In the genomic region with DNA sequence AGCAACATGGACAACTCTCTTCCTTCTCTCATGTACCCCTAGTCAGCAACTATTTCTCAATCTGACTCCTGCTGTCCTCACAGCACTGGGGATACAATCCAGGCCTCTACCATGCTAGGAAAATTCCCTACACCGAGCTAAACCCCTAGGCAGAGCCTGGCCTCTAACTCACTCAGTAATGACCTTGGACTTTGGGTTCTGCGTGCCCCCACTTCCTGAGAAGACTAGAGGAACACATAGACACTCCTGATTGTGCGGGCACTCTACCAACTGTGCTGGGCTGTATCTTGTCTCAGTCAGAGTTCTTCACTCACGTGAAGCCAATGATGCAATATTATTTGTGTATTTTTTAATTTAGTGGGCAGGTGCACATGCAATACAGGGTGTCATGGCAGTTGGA, we compare ENCODE assay signal across 13 mouse cellular contexts.
"Had no signal": no experiment of that assay in that cellular context is flagged by ENCODE, and none has a peak within 500 bp of the region (broad histone marks: within the 10 kb centered on the region; RNA-seq: fewer than 3 reads in every experiment).

No protein-coding gene starts in this region.

- H3K36me3 ChIP-seq: kidney, embryonic 15.5 days; limb, embryonic 10.5 days; liver, embryonic 12.5 days; midbrain, embryonic 12.5 days; stomach, embryonic 15.5 days had no signal

- H3K4me2 ChIP-seq: kidney, embryonic 15.5 days; liver, embryonic 12.5 days; lung, embryonic 14.5 days; midbrain, embryonic 12.5 days; stomach, embryonic 15.5 days had no signal

- H3K9me3 ChIP-seq: kidney, embryonic 15.5 days; limb, embryonic 10.5 days; liver, embryonic 12.5 days; midbrain, embryonic 12.5 days; stomach, embryonic 15.5 days had no signal

- ATAC-seq: liver, embryonic 12.5 days; midbrain, embryonic 16.5 days had no signal

- H3K4me3 ChIP-seq: kidney, embryonic 15.5 days; left cerebral cortex, adult 2 months; limb, embryonic 10.5 days; liver, embryonic 12.5 days; megakaryocyte, embryonic 14.5 days; midbrain, embryonic 12.5 days; stomach, embryonic 15.5 days had no signal

- DNase-seq: kidney, postnatal 25 days; lung, embryonic 14.5 days; lung, postnatal 10 days; lung, postnatal 4 days; thymus, postnatal 4 days had no signal

- H3K4me1 ChIP-seq: kidney, embryonic 15.5 days; limb, embryonic 10.5 days; midbrain, embryonic 12.5 days; stomach, embryonic 15.5 days had no signal

- H3K9ac ChIP-seq: kidney, embryonic 15.5 days; liver, embryonic 12.5 days; lung, embryonic 14.5 days; midbrain, embryonic 12.5 days; stomach, embryonic 15.5 days had no signal

- H3K27me3 ChIP-seq: kidney, embryonic 15.5 days; liver, embryonic 12.5 days; stomach, embryonic 15.5 days had no signal

- H3K27ac ChIP-seq: kidney, embryonic 15.5 days; left cerebral cortex, adult 2 months; limb, embryonic 10.5 days; liver, embryonic 12.5 days; midbrain, embryonic 12.5 days; stomach, embryonic 15.5 days had no signal
